Mouse (Mus musculus): Measurements from ENCODE around the gene Olfr611. TPM values are rescaled to one million over a fixed set of nuclear protein-coding genes. Genes with fewer than 3 reads are reported as not detected.

Olfr611 gene
- not detected for polyA plus RNA-seq (2015; fragmentation: Illumina TruSeq; extraction: RNeasy Lipid Tissue Mini Kit (QIAGEN cat#74804); ENCODE audit: insufficient read depth, low replicate concordance)

DNA sequence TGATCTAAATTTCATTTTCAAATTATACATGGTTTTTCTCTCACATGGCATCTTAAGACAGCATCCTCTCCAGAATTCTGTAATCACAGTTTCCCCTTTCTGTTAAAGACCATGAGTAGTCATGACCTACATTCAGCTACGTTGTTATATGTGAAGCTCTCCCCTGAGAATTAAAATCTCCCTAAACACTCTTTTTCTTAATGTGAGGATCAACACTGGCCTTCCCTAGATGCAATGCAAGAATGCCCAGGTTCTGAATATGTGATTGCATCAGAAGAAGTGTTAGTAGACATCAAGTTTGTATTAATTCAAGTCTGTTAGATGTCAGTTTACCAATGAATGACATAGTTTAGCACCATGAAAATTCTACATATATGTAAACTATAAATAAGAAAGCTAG lies at the start of gene Olfr611:
Gene Olfr611 (minus strand): TSS at position 101 of the 400 bp plus-strand sequence.

DNA sequence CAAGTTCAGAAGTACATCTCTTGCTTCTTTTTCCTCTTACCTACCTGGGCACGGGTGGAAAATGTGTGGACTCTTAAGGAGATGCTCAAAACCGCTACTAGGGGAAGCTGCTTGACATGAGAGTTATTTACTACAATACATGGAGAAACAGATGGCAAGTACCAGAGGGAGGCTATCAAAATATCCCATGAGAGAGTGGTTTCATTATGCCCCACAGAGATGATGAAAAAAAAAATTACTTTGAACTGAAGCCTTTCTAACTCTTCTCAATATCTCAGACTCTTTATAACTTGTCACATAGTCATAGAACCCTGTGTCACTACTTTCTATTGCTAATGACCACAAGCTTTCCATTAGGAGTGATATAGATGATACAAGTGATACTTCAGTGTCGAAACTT lies 48.4 kb upstream of the Olfr611 start, which contains the start of gene Olfr616:
Gene Olfr616 (minus strand): TSS at position 101 of the 400 bp plus-strand sequence.

DNA sequence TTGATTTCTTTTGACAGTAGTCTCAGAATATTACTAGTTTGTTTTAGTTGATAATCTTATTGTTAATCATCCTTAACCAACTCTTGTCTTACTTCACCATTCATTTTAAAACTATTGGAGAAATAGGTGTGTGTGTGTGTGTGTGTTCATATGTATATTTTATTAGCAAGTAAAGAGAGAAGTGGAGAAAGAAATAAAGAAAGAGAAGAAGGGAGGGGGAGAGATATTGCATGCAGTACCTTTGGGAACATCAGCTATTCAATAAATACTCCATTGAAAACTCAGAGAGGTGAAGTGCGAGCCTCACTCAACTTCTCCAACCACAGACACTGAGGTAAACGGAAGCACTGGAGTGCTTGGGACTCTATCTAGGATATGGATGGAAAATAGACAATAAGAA lies 35.1 kb upstream of the Olfr611 start, which contains the start of gene Olfr615:
Gene Olfr615 (plus strand): TSS at position 301 of the 400 bp plus-strand sequence.

DNA sequence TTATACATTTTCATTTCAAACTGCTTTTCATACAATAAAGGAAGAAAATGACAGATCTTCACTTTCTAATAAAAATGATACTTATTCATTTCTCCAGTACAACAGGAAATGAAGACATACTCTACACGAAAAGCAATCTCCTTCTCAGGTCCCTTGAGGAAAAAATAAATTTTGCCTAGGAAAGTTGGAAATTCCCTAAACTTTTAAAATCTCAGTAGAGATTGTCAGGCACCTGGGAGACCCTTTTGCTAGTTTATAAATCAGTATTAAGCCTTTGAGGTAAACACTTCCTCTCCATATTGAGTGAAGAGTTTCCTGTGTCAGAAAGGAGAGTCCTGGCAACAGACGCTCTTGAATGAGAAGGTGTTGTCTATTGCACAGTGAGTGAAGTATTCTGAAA lies 27.1 kb upstream of the Olfr611 start, which contains the start of gene Olfr613:
Gene Olfr613 (plus strand): TSS at position 301 of the 400 bp plus-strand sequence.

DNA sequence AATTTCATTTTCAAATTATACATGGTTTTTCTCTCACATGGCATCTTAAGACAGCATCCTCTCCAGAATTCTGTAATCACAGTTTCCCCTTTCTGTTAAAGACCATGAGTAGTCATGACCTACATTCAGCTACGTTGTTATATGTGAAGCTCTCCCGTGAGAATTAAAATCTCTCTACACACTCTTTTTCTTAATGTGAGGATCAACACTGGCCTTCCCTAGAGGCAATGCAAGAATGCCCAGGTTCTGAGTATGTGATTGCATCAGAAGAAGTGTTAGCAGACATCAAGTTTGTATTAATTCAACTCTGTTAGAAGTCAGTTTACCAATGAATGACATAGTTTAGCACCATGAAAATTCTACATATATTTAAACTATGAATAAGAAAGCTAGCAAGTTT lies 22.0 kb upstream of the Olfr611 start, which contains the start of gene Olfr612:
Gene Olfr612 (minus strand): TSS at position 101 of the 400 bp plus-strand sequence.

DNA sequence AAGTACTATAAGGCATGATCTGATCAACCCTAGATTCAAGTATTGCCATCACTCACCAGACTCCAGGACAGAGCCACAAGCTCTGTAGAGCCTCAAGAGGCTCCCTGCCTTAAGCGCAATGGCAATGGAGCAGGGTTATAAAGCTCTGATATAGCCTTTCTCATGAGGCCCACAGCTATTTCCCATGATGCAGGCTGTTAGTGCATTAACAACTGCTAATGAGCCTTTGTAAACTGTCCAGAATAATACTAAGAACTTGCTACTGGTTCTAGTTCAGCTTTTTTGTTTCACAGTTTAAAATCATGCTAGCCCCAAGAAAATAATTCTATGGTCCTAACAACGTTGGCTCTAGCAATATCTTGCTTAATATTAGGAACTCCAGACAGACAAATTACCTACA lies 8.6 kb downstream of the Olfr611 start, which contains the start of gene Olfr610:
Gene Olfr610 (minus strand): TSS at position 101 of the 400 bp plus-strand sequence.

DNA sequence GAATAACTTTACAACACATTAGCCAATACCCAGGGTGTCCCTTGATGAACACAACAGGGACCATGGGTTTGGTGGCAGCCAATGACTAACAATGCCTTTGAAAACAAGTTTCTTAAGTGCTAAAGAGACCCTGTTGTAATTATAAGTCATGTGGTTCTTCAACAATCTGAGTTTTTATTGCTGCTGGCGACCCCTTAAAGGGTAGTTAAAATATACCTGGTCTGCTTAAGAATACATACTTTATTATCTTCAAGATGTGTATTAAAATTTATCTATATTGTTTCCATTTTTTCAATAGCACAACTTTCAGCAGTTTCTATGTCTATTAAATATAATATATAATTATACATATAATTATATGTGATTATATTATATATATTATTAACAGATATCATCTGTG lies 22.7 kb downstream of the Olfr611 start, which contains the start of gene Olfr609:
Gene Olfr609 (minus strand): TSS at position 101 of the 400 bp plus-strand sequence.

DNA sequence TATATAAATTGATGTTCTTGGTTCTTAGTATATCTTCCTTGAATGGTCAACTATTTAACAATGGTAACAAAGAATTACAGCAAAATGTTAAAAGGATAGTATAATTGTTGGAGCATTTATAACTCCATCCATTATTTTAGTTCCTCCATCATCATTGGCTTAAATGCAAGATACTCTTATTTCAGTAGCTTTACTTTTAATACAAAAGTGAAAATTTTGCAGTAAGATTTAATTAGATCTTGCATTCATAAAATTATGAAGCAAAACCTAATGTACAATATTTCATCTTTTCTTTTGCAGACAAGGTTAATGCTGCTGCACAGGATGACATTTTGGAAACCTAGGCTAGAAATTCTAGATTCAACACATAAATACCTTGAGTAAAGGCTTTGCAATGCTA lies 51.1 kb downstream of the Olfr611 start, which contains the start of gene Olfr608:
Gene Olfr608 (plus strand): TSS at position 301 of the 400 bp plus-strand sequence.

Other genes with a start within 250 kb of the Olfr611 start
- gene Olfr596, start 215.2 kb downstream of the Olfr611 start, polyA plus RNA-seq (2015; fragmentation: Illumina TruSeq; extraction: RNeasy Lipid Tissue Mini Kit (QIAGEN cat#74804); ENCODE audit: insufficient read depth, low replicate concordance), result not detected
- not detected for gene Olfr597, start 204.5 kb downstream of the Olfr611 start, polyA plus RNA-seq (2015; fragmentation: Illumina TruSeq; extraction: RNeasy Lipid Tissue Mini Kit (QIAGEN cat#74804); ENCODE audit: insufficient read depth, low replicate concordance)
- gene Olfr598, start 197.3 kb downstream of the Olfr611 start, polyA plus RNA-seq (2015; fragmentation: Illumina TruSeq; extraction: RNeasy Lipid Tissue Mini Kit (QIAGEN cat#74804); ENCODE audit: insufficient read depth, low replicate concordance), result not detected
- gene Olfr599, start 184.9 kb downstream of the Olfr611 start, polyA plus RNA-seq (2015; fragmentation: Illumina TruSeq; extraction: RNeasy Lipid Tissue Mini Kit (QIAGEN cat#74804); ENCODE audit: insufficient read depth, low replicate concordance), result not detected
- not detected for gene Olfr600, start 171.2 kb downstream of the Olfr611 start, polyA plus RNA-seq (2015; fragmentation: Illumina TruSeq; extraction: RNeasy Lipid Tissue Mini Kit (QIAGEN cat#74804); ENCODE audit: insufficient read depth, low replicate concordance)
- gene Olfr601, start 158.2 kb downstream of the Olfr611 start, polyA plus RNA-seq (2015; fragmentation: Illumina TruSeq; extraction: RNeasy Lipid Tissue Mini Kit (QIAGEN cat#74804); ENCODE audit: insufficient read depth, low replicate concordance), result not detected
- not detected for gene Olfr603, start 134.7 kb downstream of the Olfr611 start, polyA plus RNA-seq (2015; fragmentation: Illumina TruSeq; extraction: RNeasy Lipid Tissue Mini Kit (QIAGEN cat#74804); ENCODE audit: insufficient read depth, low replicate concordance)
- not detected for gene Usp17lc, start 105.8 kb downstream of the Olfr611 start, polyA plus RNA-seq (2015; fragmentation: Illumina TruSeq; extraction: RNeasy Lipid Tissue Mini Kit (QIAGEN cat#74804); ENCODE audit: insufficient read depth, low replicate concordance)
- not detected for gene Olfr605, start 75.4 kb downstream of the Olfr611 start, polyA plus RNA-seq (2015; fragmentation: Illumina TruSeq; extraction: RNeasy Lipid Tissue Mini Kit (QIAGEN cat#74804); ENCODE audit: insufficient read depth, low replicate concordance)
- gene Olfr606, start 71.8 kb downstream of the Olfr611 start, polyA plus RNA-seq (2015; fragmentation: Illumina TruSeq; extraction: RNeasy Lipid Tissue Mini Kit (QIAGEN cat#74804); ENCODE audit: insufficient read depth, low replicate concordance), result not detected
- not detected for gene Olfr607, start 56.7 kb downstream of the Olfr611 start, polyA plus RNA-seq (2015; fragmentation: Illumina TruSeq; extraction: RNeasy Lipid Tissue Mini Kit (QIAGEN cat#74804); ENCODE audit: insufficient read depth, low replicate concordance)
- not detected for gene Olfr608, start 51.0 kb downstream of the Olfr611 start, polyA plus RNA-seq (2015; fragmentation: Illumina TruSeq; extraction: RNeasy Lipid Tissue Mini Kit (QIAGEN cat#74804); ENCODE audit: insufficient read depth, low replicate concordance)
- gene Olfr609, start 22.8 kb downstream of the Olfr611 start, polyA plus RNA-seq (2015; fragmentation: Illumina TruSeq; extraction: RNeasy Lipid Tissue Mini Kit (QIAGEN cat#74804); ENCODE audit: insufficient read depth, low replicate concordance), result not detected
- gene Olfr610, start 8.7 kb downstream of the Olfr611 start, polyA plus RNA-seq (2015; fragmentation: Illumina TruSeq; extraction: RNeasy Lipid Tissue Mini Kit (QIAGEN cat#74804); ENCODE audit: insufficient read depth, low replicate concordance), result not detected
- not detected for gene Olfr612, start 21.9 kb upstream of the Olfr611 start, polyA plus RNA-seq (2015; fragmentation: Illumina TruSeq; extraction: RNeasy Lipid Tissue Mini Kit (QIAGEN cat#74804); ENCODE audit: insufficient read depth, low replicate concordance)
- not detected for gene Olfr613, start 27.2 kb upstream of the Olfr611 start, polyA plus RNA-seq (2015; fragmentation: Illumina TruSeq; extraction: RNeasy Lipid Tissue Mini Kit (QIAGEN cat#74804); ENCODE audit: insufficient read depth, low replicate concordance)
- gene Olfr615, start 35.2 kb upstream of the Olfr611 start, polyA plus RNA-seq (2015; fragmentation: Illumina TruSeq; extraction: RNeasy Lipid Tissue Mini Kit (QIAGEN cat#74804); ENCODE audit: insufficient read depth, low replicate concordance), result not detected
- not detected for gene Olfr616, start 48.3 kb upstream of the Olfr611 start, polyA plus RNA-seq (2015; fragmentation: Illumina TruSeq; extraction: RNeasy Lipid Tissue Mini Kit (QIAGEN cat#74804); ENCODE audit: insufficient read depth, low replicate concordance)
- gene Olfr617, start 52.2 kb upstream of the Olfr611 start, polyA plus RNA-seq (2015; fragmentation: Illumina TruSeq; extraction: RNeasy Lipid Tissue Mini Kit (QIAGEN cat#74804); ENCODE audit: insufficient read depth, low replicate concordance), result not detected
- not detected for gene Olfr618, start 69.3 kb upstream of the Olfr611 start, polyA plus RNA-seq (2015; fragmentation: Illumina TruSeq; extraction: RNeasy Lipid Tissue Mini Kit (QIAGEN cat#74804); ENCODE audit: insufficient read depth, low replicate concordance)
- gene Olfr619, start 79.7 kb upstream of the Olfr611 start, polyA plus RNA-seq (2015; fragmentation: Illumina TruSeq; extraction: RNeasy Lipid Tissue Mini Kit (QIAGEN cat#74804); ENCODE audit: insufficient read depth, low replicate concordance), result not detected
- gene Olfr620, start 91.7 kb upstream of the Olfr611 start, polyA plus RNA-seq (2015; fragmentation: Illumina TruSeq; extraction: RNeasy Lipid Tissue Mini Kit (QIAGEN cat#74804); ENCODE audit: insufficient read depth, low replicate concordance), result not detected
- not detected for gene Olfr622, start 121.9 kb upstream of the Olfr611 start, polyA plus RNA-seq (2015; fragmentation: Illumina TruSeq; extraction: RNeasy Lipid Tissue Mini Kit (QIAGEN cat#74804); ENCODE audit: insufficient read depth, low replicate concordance)
- gene Olfr623, start 142.9 kb upstream of the Olfr611 start, polyA plus RNA-seq (2015; fragmentation: Illumina TruSeq; extraction: RNeasy Lipid Tissue Mini Kit (QIAGEN cat#74804); ENCODE audit: insufficient read depth, low replicate concordance), result not detected
- 0.14 TPM for gene Olfr624, start 150.3 kb upstream of the Olfr611 start, polyA plus RNA-seq (2015; fragmentation: Illumina TruSeq; extraction: RNeasy Lipid Tissue Mini Kit (QIAGEN cat#74804); ENCODE audit: insufficient read depth, low replicate concordance)
- not detected for gene Olfr625-ps1, start 161.9 kb upstream of the Olfr611 start, polyA plus RNA-seq (2015; fragmentation: Illumina TruSeq; extraction: RNeasy Lipid Tissue Mini Kit (QIAGEN cat#74804); ENCODE audit: insufficient read depth, low replicate concordance)
- gene Olfr243, start 193.8 kb upstream of the Olfr611 start, polyA plus RNA-seq (2015; fragmentation: Illumina TruSeq; extraction: RNeasy Lipid Tissue Mini Kit (QIAGEN cat#74804); ENCODE audit: insufficient read depth, low replicate concordance), result not detected
- gene Olfr628, start 209.5 kb upstream of the Olfr611 start, polyA plus RNA-seq (2015; fragmentation: Illumina TruSeq; extraction: RNeasy Lipid Tissue Mini Kit (QIAGEN cat#74804); ENCODE audit: insufficient read depth, low replicate concordance), result not detected
- gene Olfr629, start 224.1 kb upstream of the Olfr611 start, polyA plus RNA-seq (2015; fragmentation: Illumina TruSeq; extraction: RNeasy Lipid Tissue Mini Kit (QIAGEN cat#74804); ENCODE audit: insufficient read depth, low replicate concordance), result not detected
- gene Olfr630, start 236.5 kb upstream of the Olfr611 start, polyA plus RNA-seq (2015; fragmentation: Illumina TruSeq; extraction: RNeasy Lipid Tissue Mini Kit (QIAGEN cat#74804); ENCODE audit: insufficient read depth, low replicate concordance), result not detected

All from spleen, adult 10 weeks (tissue).